Mouse (Mus musculus) cerebellum, postnatal 36 days (tissue): ENCODE results near the gene Dysf.

ENCODE experiments used
- DNase-seq, 2 experiments: peaks; one replicate each; pipeline ENCODE4 v3.0.0; 2021 to 2022; ENCODE audit warnings: mixed read lengths in 2 of 2

Gene Dysf

GRCm38 (mm10) chr6:84233783-84234182, 225.4 kb downstream of the Dysf start:
- DNase-seq, result no peak

DNA sequence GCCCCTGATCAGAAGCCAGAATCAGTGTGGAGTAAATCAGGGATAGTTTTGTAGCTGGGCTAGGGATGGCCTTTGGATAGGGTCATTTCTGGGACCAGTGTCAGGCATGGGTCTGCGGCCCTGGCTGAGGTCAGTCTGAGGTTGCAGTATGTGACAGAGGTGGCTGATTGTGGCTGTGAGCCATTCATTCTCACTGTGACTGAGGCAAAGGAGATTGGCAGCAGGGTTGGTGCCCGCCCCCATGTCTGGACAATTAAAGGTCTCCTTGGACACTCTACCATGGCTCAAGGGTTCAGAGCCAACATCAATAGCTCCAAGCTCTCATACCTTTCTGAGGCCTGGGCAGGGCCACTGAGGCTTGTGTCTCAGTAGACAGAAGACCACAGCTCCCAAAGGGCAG, 227.0 kb downstream of the Dysf start:
- DNase-seq, result no peak

DNA sequence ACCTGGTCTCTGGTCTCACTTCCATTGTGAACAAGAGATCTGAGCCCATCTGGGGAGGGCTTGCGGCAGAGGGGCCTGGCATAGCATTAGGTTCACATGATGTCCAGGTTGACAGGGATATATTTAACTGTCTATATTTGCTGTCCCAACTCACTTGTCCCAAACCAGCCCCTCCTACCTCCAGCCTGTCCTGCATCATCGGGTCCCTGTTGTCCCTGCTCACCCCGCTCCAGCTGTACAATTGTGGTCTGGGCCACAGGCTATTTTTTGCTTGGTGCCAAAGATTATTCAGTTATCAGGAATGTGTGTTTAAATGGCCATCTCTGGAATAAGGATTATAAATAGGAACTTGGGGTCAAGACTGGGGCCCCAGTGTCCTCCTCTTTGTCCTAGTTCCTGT, 235.0 kb downstream of the Dysf start:
- DNase-seq, result no peak

GRCm38 (mm10) chr6:84246101-84246760, 237.8 kb downstream of the Dysf start:
- no peak for DNase-seq

- no peak for DNase-seq
Observed at GRCm38 (mm10) chr6:84246979-84247378, 238.6 kb downstream of the Dysf start.
